Mouse (Mus musculus) liver, adult 2 months (tissue): Measurements from ENCODE around the gene Ssh2.

Experiments
- CTCF ChIP-seq: fragments of 200-500 bp; IDR thresholded peaks from 2 replicates; pipeline ENCODE4 v1.5.1; 2011; ENCODE audit warnings: low read depth, low read length, control low read depth
- POLR2A ChIP-seq: fragments of 200-500 bp; IDR thresholded peaks from 2 replicates; pipeline ENCODE4 v1.6.1; 2011; ENCODE audit warnings: low read length, control low read depth; ENCODE audit not compliant: insufficient read depth; ENCODE audit errors: extremely low read depth

DNA sequence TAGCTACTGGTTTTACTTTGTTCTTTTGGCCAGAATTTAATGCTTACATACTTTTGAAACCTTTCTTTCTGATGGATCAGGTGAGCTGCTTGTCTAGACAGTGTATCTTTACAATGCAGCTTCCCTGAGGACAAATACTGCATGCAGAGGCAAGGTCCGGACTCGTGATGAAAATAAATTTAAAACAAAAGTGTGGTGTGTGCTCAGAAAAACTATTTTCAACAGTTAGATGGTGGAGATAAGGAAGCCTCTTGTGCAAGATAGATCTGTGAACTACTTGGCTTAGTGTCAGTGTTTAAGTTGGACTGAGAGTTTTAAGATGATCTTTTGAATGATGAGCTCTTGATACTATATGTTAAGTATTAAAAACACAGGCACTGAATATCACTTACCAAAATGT is 186.4 kb downstream of the Ssh2 start:
- no peak for TF ChIP-seq POLR2A
- no peak for TF ChIP-seq CTCF
